Mouse (Mus musculus): Measurements from ENCODE around the gene Tet3. TPM values are rescaled to one million over a fixed set of nuclear protein-coding genes. Genes with fewer than 3 reads are reported as not detected.

The Tet3 gene
- polyA plus RNA-seq (2014; fragmentation: Nextera tagmentation; extraction: Ambion mirVana) = 49.9 and 56.0 TPM in 2 replicates

- ATAC-seq (replicated peaks; ENCODE audit: low FRiP score) (no peak), DNase-seq (ENCODE audit: low spot score) (no peak)
- Histone ChIP-seq H3K4me3 (ENCODE audit: low read depth, low read length) (no peak within 1 kb of the TSS), H3K4me2 (ENCODE audit: low read depth, low read length, severe bottlenecking) (no peak within 1 kb of the TSS), H3K9ac (ENCODE audit: low read length) (no peak within 1 kb of the TSS), H3K9me3 (ENCODE audit: control insufficient read depth, low read length) (no peaks in the 10 kb centered on the region), H3K4me1 (replicated peaks; ENCODE audit: control insufficient read depth, insufficient read depth, low read length) (peaks cover 13% of the 10 kb centered on the region), H3K27ac (ENCODE audit: low read depth, low read length) (no peak within 1 kb of the TSS), H3K27me3 (ENCODE audit: control insufficient read depth, insufficient read depth, low read length) (no peaks in the 10 kb centered on the region), H3K36me3 (ENCODE audit: control insufficient read depth, insufficient read depth, low read length) (no peaks in the 10 kb centered on the region)
- WGBS = 73% methylated on average over 4 of the region's 4 CpGs
Observed at GRCm38 (mm10) chr6:83459034-83459644, at the start of gene Tet3. Gene Tet3 (minus strand): TSS chr6:83459084.

GRCm38 (mm10) chr6:83507168-83507546 is 48.3 kb upstream of the Tet3 start:
- Histone ChIP-seq H3K36me3 (ENCODE audit: control insufficient read depth, insufficient read depth, low read length) (no peaks in the 10 kb centered on the region), H3K27ac (ENCODE audit: low read depth, low read length) (peak overlapping the region; percentile 90), H3K9me3 (ENCODE audit: control insufficient read depth, low read length) (no peaks in the 10 kb centered on the region), H3K9ac (ENCODE audit: low read length) (peak overlapping the region; percentile 63), H3K27me3 (ENCODE audit: control insufficient read depth, insufficient read depth, low read length) (no peaks in the 10 kb centered on the region), H3K4me1 (replicated peaks; ENCODE audit: control insufficient read depth, insufficient read depth, low read length) (no peaks in the 10 kb centered on the region; the same call in 1 of the 2 replicates), H3K4me3 (ENCODE audit: low read depth, low read length) (peak overlapping the region; percentile 73), H3K4me2 (ENCODE audit: low read depth, low read length, severe bottlenecking) (peak overlapping the region; percentile 82)
- DNase-seq (ENCODE audit: low spot score) (no peak), ATAC-seq (replicated peaks; ENCODE audit: low FRiP score) (no peak; the same call in 1 of the 2 replicates)
- WGBS = 35% methylated on average over 6 of the region's 6 CpGs

- ATAC-seq (replicated peaks; ENCODE audit: low FRiP score) (peak; percentile 99), DNase-seq (ENCODE audit: low spot score) (peak; percentile 97)
- Histone ChIP-seq H3K4me2 (ENCODE audit: low read depth, low read length, severe bottlenecking) (peak within 1 kb of the TSS; percentile 82), H3K4me3 (ENCODE audit: low read depth, low read length) (peak within 1 kb of the TSS; percentile 73), H3K27ac (ENCODE audit: low read depth, low read length) (peak within 1 kb of the TSS; percentile 90), H3K9me3 (ENCODE audit: control insufficient read depth, low read length) (no peaks in the 10 kb centered on the region), H3K9ac (ENCODE audit: low read length) (peak within 1 kb of the TSS; percentile 77), H3K36me3 (ENCODE audit: control insufficient read depth, insufficient read depth, low read length) (no peaks in the 10 kb centered on the region), H3K27me3 (ENCODE audit: control insufficient read depth, insufficient read depth, low read length) (no peaks in the 10 kb centered on the region), H3K4me1 (replicated peaks; ENCODE audit: control insufficient read depth, insufficient read depth, low read length) (no peaks in the 10 kb centered on the region; the same call in 1 of the 2 replicates)
- WGBS = under 1% methylated on average over 54 of the region's 54 CpGs
Observed at GRCm38 (mm10) chr6:83506258-83507167, 47.6 kb upstream of the Tet3 start, which contains the start of gene Dguok. Gene Dguok (minus strand): TSS chr6:83506969.

- DNase-seq (ENCODE audit: low spot score) (no peak), ATAC-seq (replicated peaks; ENCODE audit: low FRiP score) (no peak)
- peak overlapping the region; percentile 82; the same call in 1 of the 2 replicates for H3K4me2 ChIP-seq (ENCODE audit: low read depth, low read length, severe bottlenecking)
- no peaks in the 10 kb centered on the region for H3K36me3 ChIP-seq (ENCODE audit: control insufficient read depth, insufficient read depth, low read length)
- H3K4me3 ChIP-seq (ENCODE audit: low read depth, low read length) = peak overlapping the region; percentile 73; the same call in 1 of the 2 replicates
- no peaks in the 10 kb centered on the region for H3K27me3 ChIP-seq (ENCODE audit: control insufficient read depth, insufficient read depth, low read length)
- no peaks in the 10 kb centered on the region for H3K9me3 ChIP-seq (ENCODE audit: control insufficient read depth, low read length)
- H3K4me1 ChIP-seq (replicated peaks; ENCODE audit: control insufficient read depth, insufficient read depth, low read length) = no peaks in the 10 kb centered on the region; the same call in 1 of the 2 replicates
- H3K27ac ChIP-seq (ENCODE audit: low read depth, low read length) = no peak overlapping the region
- H3K9ac ChIP-seq (ENCODE audit: low read length) = peak overlapping the region; percentile 77; the same call in 1 of the 2 replicates
- WGBS = 93% methylated on average over 4 of the region's 4 CpGs
Observed at GRCm38 (mm10) chr6:83505554-83505953, 46.7 kb upstream of the Tet3 start.

- Histone ChIP-seq H3K36me3 (ENCODE audit: control insufficient read depth, insufficient read depth, low read length) (no peaks in the 10 kb centered on the region), H3K9ac (ENCODE audit: low read length) (no peak overlapping the region), H3K27me3 (ENCODE audit: control insufficient read depth, insufficient read depth, low read length) (no peaks in the 10 kb centered on the region), H3K4me3 (ENCODE audit: low read depth, low read length) (no peak overlapping the region), H3K27ac (ENCODE audit: low read depth, low read length) (no peak overlapping the region), H3K4me1 (replicated peaks; ENCODE audit: control insufficient read depth, insufficient read depth, low read length) (no peaks in the 10 kb centered on the region; the same call in 1 of the 2 replicates), H3K4me2 (ENCODE audit: low read depth, low read length, severe bottlenecking) (no peak overlapping the region), H3K9me3 (ENCODE audit: control insufficient read depth, low read length) (no peaks in the 10 kb centered on the region)
- no peak for ATAC-seq (replicated peaks; ENCODE audit: low FRiP score)
- WGBS = 90% methylated on average over 3 of the region's 3 CpGs
- no peak for DNase-seq (ENCODE audit: low spot score)
Observed at GRCm38 (mm10) chr6:83503361-83503760, 44.5 kb upstream of the Tet3 start.

- no peak overlapping the region for H3K9ac ChIP-seq (ENCODE audit: low read length)
- H3K27me3 ChIP-seq (ENCODE audit: control insufficient read depth, insufficient read depth, low read length) = no peaks in the 10 kb centered on the region
- H3K9me3 ChIP-seq (ENCODE audit: control insufficient read depth, low read length) = no peaks in the 10 kb centered on the region
- H3K27ac ChIP-seq (ENCODE audit: low read depth, low read length) = no peak overlapping the region
- no peak for DNase-seq (ENCODE audit: low spot score)
- no peak for ATAC-seq (replicated peaks; ENCODE audit: low FRiP score)
- 88% methylated on average over 3 of the region's 3 CpGs for WGBS
- H3K4me2 ChIP-seq (ENCODE audit: low read depth, low read length, severe bottlenecking) = no peak overlapping the region
- no peak overlapping the region for H3K4me3 ChIP-seq (ENCODE audit: low read depth, low read length)
- H3K36me3 ChIP-seq (ENCODE audit: control insufficient read depth, insufficient read depth, low read length) = no peaks in the 10 kb centered on the region
- no peaks in the 10 kb centered on the region; the same call in 1 of the 2 replicates for H3K4me1 ChIP-seq (replicated peaks; ENCODE audit: control insufficient read depth, insufficient read depth, low read length)
Observed at GRCm38 (mm10) chr6:83502656-83503055, 43.8 kb upstream of the Tet3 start.

GRCm38 (mm10) chr6:83501524-83502310 is 42.8 kb upstream of the Tet3 start:
- H3K27me3 ChIP-seq (ENCODE audit: control insufficient read depth, insufficient read depth, low read length) = no peaks in the 10 kb centered on the region
- DNase-seq (ENCODE audit: low spot score) (no peak), ATAC-seq (replicated peaks; ENCODE audit: low FRiP score) (no peak)
- H3K4me2 ChIP-seq (ENCODE audit: low read depth, low read length, severe bottlenecking) = no peak overlapping the region
- no peak overlapping the region for H3K27ac ChIP-seq (ENCODE audit: low read depth, low read length)
- H3K4me1 ChIP-seq (replicated peaks; ENCODE audit: control insufficient read depth, insufficient read depth, low read length) = no peaks in the 10 kb centered on the region; the same call in 1 of the 2 replicates
- 66% methylated on average over 9 of the region's 9 CpGs for WGBS
- H3K9ac ChIP-seq (ENCODE audit: low read length) = no peak overlapping the region
- H3K36me3 ChIP-seq (ENCODE audit: control insufficient read depth, insufficient read depth, low read length) = no peaks in the 10 kb centered on the region
- H3K9me3 ChIP-seq (ENCODE audit: control insufficient read depth, low read length) = no peaks in the 10 kb centered on the region
- H3K4me3 ChIP-seq (ENCODE audit: low read depth, low read length) = no peak overlapping the region

- Histone ChIP-seq H3K4me2 (ENCODE audit: low read depth, low read length, severe bottlenecking) (no peak overlapping the region), H3K9ac (ENCODE audit: low read length) (no peak overlapping the region), H3K9me3 (ENCODE audit: control insufficient read depth, low read length) (no peaks in the 10 kb centered on the region), H3K36me3 (ENCODE audit: control insufficient read depth, insufficient read depth, low read length) (no peaks in the 10 kb centered on the region), H3K27me3 (ENCODE audit: control insufficient read depth, insufficient read depth, low read length) (no peaks in the 10 kb centered on the region), H3K27ac (ENCODE audit: low read depth, low read length) (no peak overlapping the region), H3K4me1 (replicated peaks; ENCODE audit: control insufficient read depth, insufficient read depth, low read length) (no peaks in the 10 kb centered on the region), H3K4me3 (ENCODE audit: low read depth, low read length) (no peak overlapping the region)
- DNase-seq (ENCODE audit: low spot score) = no peak
- 61% methylated on average over 3 of the region's 3 CpGs for WGBS
- no peak for ATAC-seq (replicated peaks; ENCODE audit: low FRiP score)
Observed at GRCm38 (mm10) chr6:83500462-83500861, 41.6 kb upstream of the Tet3 start.
